Mouse (Mus musculus) lung, embryonic 16.5 days (tissue): ENCODE measurements at regions not wholly inside any gene's neighbourhood (a gene's known extent, or its start where the extent isn't known, plus 50 kb on each side); places are given as distances from the start of the nearest gene placed in this dataset.

Experiments
- ATAC-seq: fragments of 200-750 bp; cut with Nextera tagmentation; 2 replicates; pipeline ENCODE4 v1.8.0; 2017; ENCODE audit warnings: low read depth, mild to moderate bottlenecking, moderate library complexity
- H3K27ac ChIP-seq: fragments of 300-500 bp; sonication (generic); 2 replicates; pipeline ENCODE4 v1.5.1; 2014; ENCODE audit warnings: mild to moderate bottlenecking, control low read depth, low read length
- H3K27me3 ChIP-seq: fragments of 300-500 bp; sonication (generic); 2 replicates; pipeline ENCODE4 v1.6.1; 2014; ENCODE audit warnings: low read depth, low read length, mixed read lengths; ENCODE audit not compliant: control insufficient read depth, insufficient read depth
- H3K36me3 ChIP-seq: fragments of 300-500 bp; sonication (generic); 2 replicates; pipeline ENCODE4 v1.6.1; 2014; ENCODE audit warnings: low read length; ENCODE audit not compliant: control insufficient read depth, insufficient read depth
- H3K4me1 ChIP-seq: fragments of 300-500 bp; sonication (generic); replicated peaks from 2 replicates; pipeline ENCODE4 v1.6.1; 2014; ENCODE audit warnings: low read length, mixed read lengths; ENCODE audit not compliant: control insufficient read depth, insufficient read depth
- H3K4me2 ChIP-seq: fragments of 300-500 bp; sonication (generic); 2 replicates; pipeline ENCODE4 v1.6.1; 2014; ENCODE audit warnings: low read depth, low read length, control low read depth
- H3K4me3 ChIP-seq: fragments of 300-500 bp; sonication (generic); 2 replicates; pipeline ENCODE4 v1.5.1; 2014; ENCODE audit warnings: mild to moderate bottlenecking, low read length, control low read depth
- H3K9ac ChIP-seq: fragments of 300-500 bp; sonication (generic); 2 replicates; pipeline ENCODE4 v1.6.1; 2014; ENCODE audit warnings: low read length, control low read depth
- H3K9me3 ChIP-seq: fragments of 300-500 bp; sonication (generic); 2 replicates; pipeline ENCODE4 v1.6.1; 2016; ENCODE audit warnings: low read length; ENCODE audit not compliant: control insufficient read depth
- WGBS: fragments of 180-500 bp; shearing (Covaris S2); extraction: QIAGEN DNeasy Blood & Tissue Kit; methylation state at CpG from one replicate; pipeline ENCODE4 v1.1.7; 2014; 5-methylcytosine and 5-hydroxymethylcytosine counted together

- Histone ChIP-seq H3K9ac (no peak overlapping the region), H3K27ac (no peak overlapping the region), H3K4me3 (no peak overlapping the region), H3K4me2 (no peak overlapping the region), H3K27me3 (no peaks in the 10 kb centered on the region), H3K36me3 (no peaks in the 10 kb centered on the region), H3K9me3 (no peaks in the 10 kb centered on the region), H3K4me1 (no peaks in the 10 kb centered on the region)
- WGBS: 82% methylated on average over 4 of the region's 4 CpGs
- ATAC-seq: no peak
Measured at GRCm38 (mm10) chr17:4113021-4113420, 417.0 kb upstream of the Nox3 start.

GRCm38 (mm10) chr17:4116476-4116875, 420.4 kb upstream of the Nox3 start:
- no peak overlapping the region for H3K27ac ChIP-seq
- H3K9ac ChIP-seq: no peak overlapping the region
- H3K4me3 ChIP-seq: no peak overlapping the region
- 85% methylated on average over 3 of the region's 3 CpGs for WGBS
- ATAC-seq: no peak
- no peak overlapping the region for H3K4me2 ChIP-seq
- H3K4me1 ChIP-seq: no peaks in the 10 kb centered on the region
- no peaks in the 10 kb centered on the region for H3K9me3 ChIP-seq
- H3K27me3 ChIP-seq: no peaks in the 10 kb centered on the region
- H3K36me3 ChIP-seq: no peaks in the 10 kb centered on the region

GRCm38 (mm10) chr17:4133678-4134077, 437.6 kb upstream of the Nox3 start:
- ATAC-seq: no peak
- no peaks in the 10 kb centered on the region for H3K27me3 ChIP-seq
- H3K36me3 ChIP-seq: no peaks in the 10 kb centered on the region
- H3K4me1 ChIP-seq: no peaks in the 10 kb centered on the region
- H3K4me3 ChIP-seq: no peak overlapping the region
- 63% methylated on average over 3 of the region's 3 CpGs for WGBS
- H3K27ac ChIP-seq: no peak overlapping the region
- H3K9me3 ChIP-seq: no peaks in the 10 kb centered on the region
- no peak overlapping the region for H3K9ac ChIP-seq
- H3K4me2 ChIP-seq: no peak overlapping the region

GRCm38 (mm10) chr17:4163502-4163901, 467.4 kb upstream of the Nox3 start:
- H3K4me2 ChIP-seq: no peak overlapping the region
- H3K4me3 ChIP-seq: no peak overlapping the region
- WGBS: 90% methylated on average over 2 of the region's 2 CpGs
- no peaks in the 10 kb centered on the region for H3K36me3 ChIP-seq
- ATAC-seq: no peak
- no peak overlapping the region for H3K9ac ChIP-seq
- H3K27ac ChIP-seq: no peak overlapping the region
- H3K4me1 ChIP-seq: no peaks in the 10 kb centered on the region
- no peaks in the 10 kb centered on the region for H3K9me3 ChIP-seq
- H3K27me3 ChIP-seq: no peaks in the 10 kb centered on the region

- Histone ChIP-seq H3K9me3 (no peaks in the 10 kb centered on the region), H3K27me3 (no peaks in the 10 kb centered on the region), H3K36me3 (no peaks in the 10 kb centered on the region), H3K4me3 (no peak overlapping the region), H3K27ac (peak overlapping the region; percentile 47), H3K9ac (no peak overlapping the region), H3K4me2 (no peak overlapping the region), H3K4me1 (peaks cover 12% of the 10 kb centered on the region)
- WGBS: 27% methylated on average over 4 of the region's 4 CpGs
- ATAC-seq: peak; percentile 95
Measured at GRCm38 (mm10) chr17:4173951-4174361, 477.9 kb upstream of the Nox3 start.

- WGBS: 85% methylated on average over 9 of the region's 9 CpGs
- Histone ChIP-seq H3K9ac (no peak overlapping the region), H3K9me3 (no peaks in the 10 kb centered on the region), H3K36me3 (no peaks in the 10 kb centered on the region), H3K4me2 (no peak overlapping the region), H3K4me3 (no peak overlapping the region), H3K4me1 (peaks cover 12% of the 10 kb centered on the region), H3K27ac (peak overlapping the region; percentile 47; the same call in 1 of the 2 replicates), H3K27me3 (no peaks in the 10 kb centered on the region)
- ATAC-seq: no peak
Measured at GRCm38 (mm10) chr17:4175006-4175405, 478.9 kb upstream of the Nox3 start.

GRCm38 (mm10) chr17:4176524-4176923, 480.5 kb upstream of the Nox3 start:
- H3K4me1 ChIP-seq: peaks cover 12% of the 10 kb centered on the region
- no peak overlapping the region for H3K9ac ChIP-seq
- H3K4me3 ChIP-seq: no peak overlapping the region
- no peak for ATAC-seq
- no peak overlapping the region for H3K4me2 ChIP-seq
- peak overlapping the region; percentile 80; the same call in 1 of the 2 replicates for H3K27ac ChIP-seq
- WGBS: 69% methylated on average over 3 of the region's 3 CpGs
- H3K27me3 ChIP-seq: no peaks in the 10 kb centered on the region
- H3K9me3 ChIP-seq: no peaks in the 10 kb centered on the region
- H3K36me3 ChIP-seq: no peaks in the 10 kb centered on the region

GRCm38 (mm10) chr17:4177485-4178150, 481.6 kb upstream of the Nox3 start:
- H3K36me3 ChIP-seq: no peaks in the 10 kb centered on the region
- H3K4me3 ChIP-seq: no peak overlapping the region
- peak overlapping the region; percentile 55 for H3K27ac ChIP-seq
- H3K4me1 ChIP-seq: peaks cover 12% of the 10 kb centered on the region
- peak; percentile 26 for ATAC-seq
- no peaks in the 10 kb centered on the region for H3K9me3 ChIP-seq
- H3K4me2 ChIP-seq: 0 out of 2 replicates have a peak overlapping the region, but pooled peaks have one; percentile 9
- no peaks in the 10 kb centered on the region for H3K27me3 ChIP-seq
- H3K9ac ChIP-seq: no peak overlapping the region
- 30% methylated on average over 9 of the region's 9 CpGs for WGBS

- Histone ChIP-seq H3K4me3 (no peak overlapping the region), H3K27ac (no peak overlapping the region), H3K4me1 (peaks cover 5% of the 10 kb centered on the region), H3K27me3 (no peaks in the 10 kb centered on the region), H3K9ac (no peak overlapping the region), H3K36me3 (no peaks in the 10 kb centered on the region), H3K9me3 (no peaks in the 10 kb centered on the region), H3K4me2 (no peak overlapping the region)
- 39% methylated on average over 1 of the region's 1 CpGs for WGBS
- no peak for ATAC-seq
Measured at GRCm38 (mm10) chr17:4179271-4179670, 483.2 kb upstream of the Nox3 start.

- Histone ChIP-seq H3K4me1 (no peaks in the 10 kb centered on the region), H3K36me3 (no peaks in the 10 kb centered on the region), H3K4me3 (no peak overlapping the region), H3K27me3 (no peaks in the 10 kb centered on the region), H3K27ac (no peak overlapping the region), H3K4me2 (no peak overlapping the region), H3K9me3 (no peaks in the 10 kb centered on the region), H3K9ac (no peak overlapping the region)
- WGBS: 80% methylated on average over 1 of the region's 1 CpGs
- ATAC-seq: no peak
Measured at GRCm38 (mm10) chr17:4182106-4182505, 486.0 kb upstream of the Nox3 start.
